Mouse (Mus musculus) liver, adult 2 months (tissue): Measurements from ENCODE around the gene Naf1. TPM values are rescaled to one million over a fixed set of nuclear protein-coding genes. Genes with fewer than 3 reads are reported as not detected.
A peak's percentile ranks its signal among the peaks of the same experiment; 100 is the strongest.

Experiments
- DNase-seq: peaks from one replicate; pipeline ENCODE4 v3.0.0-alpha.2; 2011; ENCODE audit warnings: low read depth, low spot score; ENCODE audit errors: extremely low read depth
- H3K27ac ChIP-seq: fragments of 200-500 bp; replicated peaks from 2 replicates; pipeline ENCODE4 v1.5.1; 2012; ENCODE audit warnings: low read depth, mild to moderate bottlenecking, control low read depth, inconsistent platforms, low read length; ENCODE audit not compliant: insufficient read depth
- H3K27me3 ChIP-seq: fragments of 200-500 bp; 2 replicates; pipeline ENCODE4 v1.6.1; 2012; ENCODE audit warnings: mild to moderate bottlenecking, moderate library complexity, low read length, inconsistent platforms; ENCODE audit not compliant: control insufficient read depth, insufficient read depth
- H3K36me3 ChIP-seq: fragments of 200-500 bp; 2 replicates; pipeline ENCODE4 v1.6.1; 2012; ENCODE audit warnings: low read length, inconsistent platforms; ENCODE audit not compliant: control insufficient read depth, insufficient read depth
- H3K4me1 ChIP-seq: fragments of 200-500 bp; 2 replicates; pipeline ENCODE4 v1.6.1; 2011; ENCODE audit warnings: low read length; ENCODE audit not compliant: control insufficient read depth, insufficient read depth
- H3K4me3 ChIP-seq: fragments of 200-500 bp; 2 replicates; pipeline ENCODE4 v1.5.1; 2011; ENCODE audit warnings: low read depth, mild to moderate bottlenecking, control low read depth, low read length, moderate library complexity; ENCODE audit not compliant: insufficient read depth
- H3K79me2 ChIP-seq: fragments of 200-500 bp; 2 replicates; pipeline ENCODE4 v1.6.1; 2012; ENCODE audit warnings: inconsistent platforms, mild to moderate bottlenecking, low read length, moderate library complexity; ENCODE audit not compliant: control insufficient read depth, insufficient read depth
- H3K9ac ChIP-seq: fragments of 200-500 bp; 2 replicates; pipeline ENCODE4 v1.6.1; 2012; ENCODE audit warnings: low read depth, mild to moderate bottlenecking, control low read depth, inconsistent platforms, low read length
- CTCF ChIP-seq: fragments of 200-500 bp; IDR thresholded peaks from 2 replicates; pipeline ENCODE4 v1.5.1; 2011; ENCODE audit warnings: low read depth, low read length, control low read depth
- POLR2A ChIP-seq: fragments of 200-500 bp; IDR thresholded peaks from 2 replicates; pipeline ENCODE4 v1.6.1; 2011; ENCODE audit warnings: low read length, control low read depth; ENCODE audit not compliant: insufficient read depth; ENCODE audit errors: extremely low read depth
- WGBS: fragments of 180-500 bp; shearing (Covaris S2); methylation state at CpG from one replicate; pipeline ENCODE4 v1.1.7; 2018; 5-methylcytosine and 5-hydroxymethylcytosine counted together
- polyA plus RNA-seq: library from polyadenylated mRNA; depleted of rRNA; stranded (reverse); fragments of >200 nt; gene quantifications from 2 replicates; pipeline ENCODE4 v1.2.3, GENCODE M21; 2012
- total RNA-seq: library from RNA; depleted of rRNA; stranded (reverse); fragments of >200 nt; gene quantifications from 2 replicates; pipeline ENCODE4 v1.2.3, GENCODE M21; 2014

The Naf1 gene
- total and polyA plus RNA-seq, 2 experiments, result 1.4 to 1.5 TPM

DNA sequence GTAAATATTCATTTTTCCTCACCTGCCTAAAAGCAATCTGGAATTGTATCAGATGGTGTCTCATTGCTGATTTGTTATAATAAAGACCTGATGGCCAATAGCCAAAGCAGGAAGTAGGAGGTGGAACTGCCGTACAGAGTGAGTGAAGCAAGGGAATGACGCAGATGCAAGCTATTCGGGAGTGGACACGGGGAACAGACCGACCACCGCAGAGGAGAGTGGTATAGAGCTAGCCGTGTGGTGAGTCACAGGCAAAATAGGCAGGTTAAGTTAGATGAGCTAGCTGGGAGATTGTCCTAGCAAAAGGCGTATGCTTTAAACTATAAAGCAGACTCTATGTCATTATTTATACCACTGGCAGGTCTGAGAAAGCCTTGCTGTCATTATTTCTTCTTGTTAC lies 46.1 kb downstream of the Naf1 start:
- Histone ChIP-seq H3K27ac (no peak overlapping the region), H3K9ac (no peak overlapping the region), H3K79me2 (no peaks in the 10 kb centered on the region), H3K4me1 (no peaks in the 10 kb centered on the region), H3K36me3 (no peaks in the 10 kb centered on the region), H3K27me3 (no peaks in the 10 kb centered on the region), H3K4me3 (no peak overlapping the region)
- no peak for DNase-seq
- no peak for TF ChIP-seq CTCF
- no peak for TF ChIP-seq POLR2A
- WGBS, result 89% methylated on average over 8 of the region's 8 CpGs

DNA sequence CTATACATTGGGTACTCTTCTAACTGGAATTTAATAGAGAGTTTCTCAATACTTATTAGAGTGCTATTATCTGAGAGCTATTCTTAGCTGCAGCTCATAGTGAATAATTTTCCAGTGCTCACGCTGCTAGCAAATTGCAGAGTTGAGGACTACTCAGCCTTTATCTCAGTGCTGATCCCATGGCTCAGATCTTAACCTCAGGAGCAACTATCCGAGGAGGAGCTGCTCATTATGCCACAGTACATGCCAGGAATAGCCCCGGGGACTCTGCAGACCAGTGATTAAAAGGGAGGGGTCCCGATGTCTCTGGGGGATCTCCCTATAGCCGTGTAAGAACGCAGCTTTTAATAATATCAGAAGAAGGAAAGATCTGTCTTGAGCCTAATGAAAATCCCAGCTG lies 50.7 kb downstream of the Naf1 start:
- no peak for DNase-seq
- no peak overlapping the region for H3K4me3 ChIP-seq
- no peak for TF ChIP-seq CTCF
- no peak for TF ChIP-seq POLR2A
- H3K4me1 ChIP-seq, result no peaks in the 10 kb centered on the region
- H3K36me3 ChIP-seq, result no peaks in the 10 kb centered on the region
- no peaks in the 10 kb centered on the region for H3K27me3 ChIP-seq
- no peaks in the 10 kb centered on the region for H3K79me2 ChIP-seq
- no peak overlapping the region for H3K9ac ChIP-seq
- WGBS, result 65% methylated on average over 6 of the region's 6 CpGs
- H3K27ac ChIP-seq, result no peak overlapping the region

DNA sequence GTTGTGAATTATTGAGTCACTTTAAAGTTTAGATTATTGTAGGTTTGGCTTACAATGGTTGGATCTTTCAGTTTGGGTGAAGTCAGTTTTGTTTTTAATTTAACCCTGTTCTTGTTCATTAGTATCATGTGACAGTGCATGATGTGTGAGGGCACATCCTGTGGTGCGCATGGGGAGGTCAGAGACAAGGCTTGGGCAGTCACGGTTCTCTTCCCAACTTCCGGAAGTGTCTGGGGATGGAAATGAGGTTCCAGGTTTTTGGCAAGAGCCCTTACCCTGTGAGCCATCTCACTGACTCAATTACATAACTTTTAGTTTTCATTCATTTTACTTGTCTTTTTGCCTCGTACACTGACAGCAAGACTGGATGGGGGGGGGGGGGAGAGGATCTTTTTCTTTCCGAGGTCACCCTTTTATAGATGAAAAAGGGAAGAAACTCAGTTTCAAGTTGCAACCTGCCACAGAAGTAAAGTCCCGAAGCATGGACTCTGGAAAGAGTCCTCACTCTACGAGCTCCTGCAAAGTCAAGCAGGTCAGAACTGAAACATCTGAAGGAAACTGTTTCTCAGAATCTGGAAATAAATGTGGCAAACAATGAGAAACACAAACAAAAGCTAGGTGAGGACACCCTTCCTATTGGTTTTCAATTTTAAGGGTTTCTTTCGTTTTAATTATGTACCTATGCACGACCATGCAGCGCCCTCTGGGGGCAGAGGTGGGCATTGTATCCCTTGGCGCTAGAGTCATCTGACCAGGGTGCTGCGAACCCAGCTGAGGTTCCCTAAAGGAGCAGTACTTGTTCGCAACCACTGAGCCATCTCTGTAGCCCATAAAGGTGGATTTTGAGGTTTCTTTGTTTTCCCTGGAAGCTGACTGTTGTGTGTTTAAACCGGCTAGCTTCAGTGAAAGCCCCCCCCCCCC lies 53.9 kb downstream of the Naf1 start:
- no peaks in the 10 kb centered on the region for H3K4me1 ChIP-seq
- H3K9ac ChIP-seq, result no peak overlapping the region
- peak; percentile 79 for TF ChIP-seq CTCF
- no peak for TF ChIP-seq POLR2A
- no peak overlapping the region for H3K4me3 ChIP-seq
- H3K27me3 ChIP-seq, result no peaks in the 10 kb centered on the region
- 58% methylated on average over 14 of the region's 14 CpGs for WGBS
- H3K36me3 ChIP-seq, result no peaks in the 10 kb centered on the region
- DNase-seq, result peak; percentile 13
- H3K79me2 ChIP-seq, result no peaks in the 10 kb centered on the region
- no peak overlapping the region for H3K27ac ChIP-seq

DNA sequence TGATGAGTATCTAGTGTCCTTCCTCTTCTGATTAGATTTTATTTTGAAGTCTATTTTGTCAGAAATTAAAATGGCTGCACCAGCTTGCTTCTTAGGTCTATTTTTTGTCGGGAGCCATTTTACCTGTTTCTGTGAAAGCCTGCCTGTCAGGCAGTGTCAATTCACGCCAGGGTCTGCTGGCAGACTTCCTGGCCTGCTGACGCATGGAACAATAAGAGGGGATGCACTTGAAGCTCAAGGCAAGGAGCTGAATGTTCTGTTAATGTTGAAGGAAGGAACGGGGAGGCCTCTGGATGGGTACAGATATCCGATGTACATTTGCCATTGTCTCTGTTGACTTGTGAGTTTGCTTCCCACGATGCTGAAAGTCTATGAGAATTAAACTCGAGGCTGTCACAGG lies 56.0 kb downstream of the Naf1 start:
- H3K36me3 ChIP-seq, result no peaks in the 10 kb centered on the region

DNA sequence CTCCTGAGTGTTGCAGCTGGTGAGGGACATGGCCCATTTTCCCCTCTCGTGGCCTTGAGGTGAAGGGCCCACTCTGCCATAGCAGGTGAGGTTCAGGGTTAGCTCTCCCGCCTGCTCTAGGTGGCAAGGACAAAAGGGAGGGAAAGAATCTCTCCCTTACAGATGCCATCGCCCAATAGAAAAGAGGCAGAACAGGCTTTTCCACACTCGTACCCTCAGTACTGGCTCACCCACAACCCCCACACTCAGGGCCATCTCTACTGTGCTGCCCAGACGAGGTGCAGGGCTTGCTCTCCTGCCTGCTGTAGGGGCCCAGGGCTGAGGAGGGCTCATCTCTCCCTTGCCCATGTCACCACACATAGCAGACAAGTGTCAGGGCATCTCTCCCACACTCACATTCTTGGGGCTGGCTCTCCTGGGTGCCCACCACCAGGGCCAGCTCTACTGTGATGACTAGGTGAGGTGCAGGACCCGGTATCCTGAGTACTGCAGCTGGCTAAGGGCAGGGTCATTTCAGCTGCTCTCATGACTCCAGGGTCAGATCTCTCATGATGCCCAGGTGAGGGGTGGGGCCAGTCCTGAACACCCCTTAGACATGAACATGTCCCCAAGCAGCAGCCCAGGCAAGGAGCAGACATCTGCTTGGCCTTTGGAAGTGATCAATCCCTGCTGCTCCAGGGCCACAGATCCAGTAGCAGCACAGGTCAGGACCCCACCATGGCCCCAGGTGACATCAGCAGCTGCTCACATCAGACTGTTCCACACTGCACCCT lies 57.9 kb downstream of the Naf1 start:
- Histone ChIP-seq H3K9ac (no peak overlapping the region), H3K27ac (no peak overlapping the region), H3K4me1 (no peaks in the 10 kb centered on the region), H3K4me3 (no peak overlapping the region), H3K27me3 (no peaks in the 10 kb centered on the region), H3K36me3 (no peaks in the 10 kb centered on the region), H3K79me2 (no peaks in the 10 kb centered on the region)
- TF ChIP-seq POLR2A (no peak), CTCF (no peak)
- DNase-seq, result no peak
- WGBS, result 78% methylated on average over 6 of the region's 6 CpGs

More for the DNA sequence above, 56.0 kb downstream of the Naf1 start:
- no peak overlapping the region for H3K4me3 ChIP-seq
- no peak overlapping the region for H3K27ac ChIP-seq
- no peaks in the 10 kb centered on the region for H3K27me3 ChIP-seq
- WGBS, result 69% methylated on average over 7 of the region's 7 CpGs
- no peak overlapping the region for H3K9ac ChIP-seq
- no peak for TF ChIP-seq CTCF
- no peak for TF ChIP-seq POLR2A
- no peaks in the 10 kb centered on the region for H3K4me1 ChIP-seq
- no peak for DNase-seq
- no peaks in the 10 kb centered on the region for H3K79me2 ChIP-seq
